Mouse (Mus musculus): ENCODE measurements at regions not wholly inside any gene's neighbourhood (a gene's known extent, or its start where the extent isn't known, plus 50 kb on each side); places are given as distances from the start of the nearest gene placed in this dataset.

- H3K4me3 ChIP-seq (ENCODE audit: insufficient read depth, low read depth, low read length) = no peak overlapping the region
- TF ChIP-seq CTCF (IDR thresholded peaks at IDR 0.05; ENCODE audit: low read depth, low read length) = no peak
- no peak for TF ChIP-seq POLR2A (IDR thresholded peaks at IDR 0.05; ENCODE audit: extremely low read depth, insufficient read depth, low read length)
- no peak overlapping the region for H3K27ac ChIP-seq (replicated peaks; ENCODE audit: insufficient read depth, low read depth, low read length)
- H3K36me3 ChIP-seq (ENCODE audit: control insufficient read depth, insufficient read depth, low read length) = no peaks in the 10 kb centered on the region
- no peaks in the 10 kb centered on the region for H3K4me1 ChIP-seq (ENCODE audit: control insufficient read depth, insufficient read depth, low read length)
- 80% methylated on average over 2 of the region's 2 CpGs for WGBS
- H3K79me2 ChIP-seq (ENCODE audit: control insufficient read depth, insufficient read depth, low read length) = no peaks in the 10 kb centered on the region
- H3K27me3 ChIP-seq (ENCODE audit: control insufficient read depth, insufficient read depth, low read length) = no peaks in the 10 kb centered on the region
- H3K9ac ChIP-seq (ENCODE audit: low read depth, low read length) = no peak overlapping the region
- no peak for DNase-seq (ENCODE audit: extremely low read depth, low read depth, low spot score)
Observed at GRCm38 (mm10) chr11:64609043-64609442, 172.6 kb upstream of the F930015N05Rik start.

- WGBS = 72% methylated on average over 3 of the region's 3 CpGs
- TF ChIP-seq POLR2A (IDR thresholded peaks at IDR 0.05; ENCODE audit: extremely low read depth, insufficient read depth, low read length) (no peak), CTCF (IDR thresholded peaks at IDR 0.05; ENCODE audit: low read depth, low read length) (no peak)
- Histone ChIP-seq H3K4me3 (ENCODE audit: insufficient read depth, low read depth, low read length) (no peak overlapping the region), H3K79me2 (ENCODE audit: control insufficient read depth, insufficient read depth, low read length) (no peaks in the 10 kb centered on the region), H3K27me3 (ENCODE audit: control insufficient read depth, insufficient read depth, low read length) (no peaks in the 10 kb centered on the region), H3K9ac (ENCODE audit: low read depth, low read length) (no peak overlapping the region), H3K4me1 (ENCODE audit: control insufficient read depth, insufficient read depth, low read length) (no peaks in the 10 kb centered on the region), H3K27ac (replicated peaks; ENCODE audit: insufficient read depth, low read depth, low read length) (no peak overlapping the region), H3K36me3 (ENCODE audit: control insufficient read depth, insufficient read depth, low read length) (no peaks in the 10 kb centered on the region)
- no peak for DNase-seq (ENCODE audit: extremely low read depth, low read depth, low spot score)
Observed at GRCm38 (mm10) chr11:64610724-64611123, 174.3 kb upstream of the F930015N05Rik start.

DNA sequence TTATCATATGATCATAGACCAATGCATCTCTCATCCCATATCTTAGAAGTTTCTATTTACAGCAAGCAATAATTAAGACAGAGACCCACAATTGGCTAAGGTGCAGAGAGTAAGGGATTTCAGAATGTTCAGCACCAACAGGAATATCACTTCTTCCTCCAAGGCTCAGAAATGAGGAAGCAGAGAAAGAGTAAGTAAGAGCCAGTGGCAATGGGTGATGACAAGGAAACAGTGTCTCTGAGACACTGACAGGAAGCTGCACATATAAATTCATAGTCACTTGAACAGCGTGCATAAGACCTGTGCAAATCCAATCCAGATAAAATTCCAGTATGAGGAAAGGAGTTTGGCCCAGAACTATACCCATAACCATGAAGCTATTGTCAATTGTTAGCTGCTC, 178.7 kb upstream of the F930015N05Rik start:
- 77% methylated on average over 1 of the region's 1 CpGs for WGBS
- TF ChIP-seq POLR2A (IDR thresholded peaks at IDR 0.05; ENCODE audit: extremely low read depth, insufficient read depth, low read length) = no peak
- no peak for TF ChIP-seq CTCF (IDR thresholded peaks at IDR 0.05; ENCODE audit: low read depth, low read length)
- DNase-seq (ENCODE audit: extremely low read depth, low read depth, low spot score) = no peak

GRCm38 (mm10) chr11:64618631-64619385, 182.4 kb upstream of the F930015N05Rik start:
- Histone ChIP-seq H3K36me3 (ENCODE audit: control insufficient read depth, insufficient read depth, low read length) (no peaks in the 10 kb centered on the region), H3K9ac (ENCODE audit: low read depth, low read length) (no peak overlapping the region), H3K27ac (replicated peaks; ENCODE audit: insufficient read depth, low read depth, low read length) (no peak overlapping the region), H3K4me1 (ENCODE audit: control insufficient read depth, insufficient read depth, low read length) (no peaks in the 10 kb centered on the region), H3K4me3 (ENCODE audit: insufficient read depth, low read depth, low read length) (no peak overlapping the region), H3K79me2 (ENCODE audit: control insufficient read depth, insufficient read depth, low read length) (no peaks in the 10 kb centered on the region), H3K27me3 (ENCODE audit: control insufficient read depth, insufficient read depth, low read length) (no peaks in the 10 kb centered on the region)
- WGBS = 69% methylated on average over 5 of the region's 5 CpGs
- DNase-seq (ENCODE audit: extremely low read depth, low read depth, low spot score) = no peak
- TF ChIP-seq POLR2A (IDR thresholded peaks at IDR 0.05; ENCODE audit: extremely low read depth, insufficient read depth, low read length) (no peak), CTCF (IDR thresholded peaks at IDR 0.05; ENCODE audit: low read depth, low read length) (no peak)

More for the DNA sequence above, 178.7 kb upstream of the F930015N05Rik start:
- Histone ChIP-seq H3K27me3 (ENCODE audit: control insufficient read depth, insufficient read depth, low read length) (no peaks in the 10 kb centered on the region), H3K9ac (ENCODE audit: low read depth, low read length) (no peak overlapping the region), H3K4me3 (ENCODE audit: insufficient read depth, low read depth, low read length) (no peak overlapping the region), H3K27ac (replicated peaks; ENCODE audit: insufficient read depth, low read depth, low read length) (no peak overlapping the region), H3K79me2 (ENCODE audit: control insufficient read depth, insufficient read depth, low read length) (no peaks in the 10 kb centered on the region), H3K4me1 (ENCODE audit: control insufficient read depth, insufficient read depth, low read length) (no peaks in the 10 kb centered on the region), H3K36me3 (ENCODE audit: control insufficient read depth, insufficient read depth, low read length) (no peaks in the 10 kb centered on the region)

DNA sequence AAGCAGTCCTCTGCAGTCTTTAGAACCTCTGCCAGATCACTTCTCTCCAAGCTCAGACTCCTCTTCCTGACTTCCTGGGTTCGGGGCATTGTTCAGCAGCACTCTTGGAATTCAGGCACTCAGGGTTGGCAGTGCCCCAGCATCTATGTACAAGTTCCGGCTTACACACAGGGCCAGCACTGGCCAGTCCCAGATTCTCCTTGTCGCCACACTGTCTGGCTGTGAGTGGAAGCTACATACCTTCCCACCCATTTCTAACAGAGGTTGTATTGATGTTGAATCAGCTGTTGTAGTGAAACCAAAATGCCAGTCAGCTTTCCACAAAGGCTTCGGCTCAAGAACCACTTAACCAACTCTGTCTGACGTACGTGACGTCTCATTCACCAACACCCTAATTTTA, 190.7 kb upstream of the F930015N05Rik start:
- H3K36me3 ChIP-seq (ENCODE audit: control insufficient read depth, insufficient read depth, low read length) = no peaks in the 10 kb centered on the region
- 89% methylated on average over 7 of the region's 7 CpGs for WGBS
- no peaks in the 10 kb centered on the region for H3K4me1 ChIP-seq (ENCODE audit: control insufficient read depth, insufficient read depth, low read length)
- no peaks in the 10 kb centered on the region for H3K79me2 ChIP-seq (ENCODE audit: control insufficient read depth, insufficient read depth, low read length)
- no peak for DNase-seq (ENCODE audit: extremely low read depth, low read depth, low spot score)
- no peak for TF ChIP-seq POLR2A (IDR thresholded peaks at IDR 0.05; ENCODE audit: extremely low read depth, insufficient read depth, low read length)
- TF ChIP-seq CTCF (IDR thresholded peaks at IDR 0.05; ENCODE audit: low read depth, low read length) = no peak
- H3K27ac ChIP-seq (replicated peaks; ENCODE audit: insufficient read depth, low read depth, low read length) = no peak overlapping the region
- H3K9ac ChIP-seq (ENCODE audit: low read depth, low read length) = no peak overlapping the region
- H3K27me3 ChIP-seq (ENCODE audit: control insufficient read depth, insufficient read depth, low read length) = no peaks in the 10 kb centered on the region
- no peak overlapping the region for H3K4me3 ChIP-seq (ENCODE audit: insufficient read depth, low read depth, low read length)

GRCm38 (mm10) chr11:64640947-64641346, 204.5 kb upstream of the F930015N05Rik start:
- no peak overlapping the region for H3K27ac ChIP-seq (replicated peaks; ENCODE audit: insufficient read depth, low read depth, low read length)
- no peak for TF ChIP-seq CTCF (IDR thresholded peaks at IDR 0.05; ENCODE audit: low read depth, low read length)
- no peak for TF ChIP-seq POLR2A (IDR thresholded peaks at IDR 0.05; ENCODE audit: extremely low read depth, insufficient read depth, low read length)
- H3K9ac ChIP-seq (ENCODE audit: low read depth, low read length) = no peak overlapping the region
- WGBS = 94% methylated on average over 4 of the region's 4 CpGs
- DNase-seq (ENCODE audit: extremely low read depth, low read depth, low spot score) = no peak
- no peak overlapping the region for H3K4me3 ChIP-seq (ENCODE audit: insufficient read depth, low read depth, low read length)
- H3K36me3 ChIP-seq (ENCODE audit: control insufficient read depth, insufficient read depth, low read length) = no peaks in the 10 kb centered on the region
- H3K4me1 ChIP-seq (ENCODE audit: control insufficient read depth, insufficient read depth, low read length) = no peaks in the 10 kb centered on the region
- H3K27me3 ChIP-seq (ENCODE audit: control insufficient read depth, insufficient read depth, low read length) = no peaks in the 10 kb centered on the region
- no peaks in the 10 kb centered on the region for H3K79me2 ChIP-seq (ENCODE audit: control insufficient read depth, insufficient read depth, low read length)
